Mouse (Mus musculus) layer of hippocampus, adult 18-20 months (tissue): ENCODE results near the gene 0610010K14Rik. TPM values are rescaled to one million over a fixed set of nuclear protein-coding genes. Genes with fewer than 3 reads are reported as not detected.

Source experiments
- DNase-seq, 2 experiments: peaks; one replicate each; pipeline ENCODE4 v3.0.0; 2022; ENCODE audit warnings: low spot score in 2 of 2
- microRNA-seq, 2 experiments: library from miRNA; unstranded; fragments of <30 nt; microRNA quantifications; one replicate each; pipeline ENCODE4 v1.2.0; 2021
- total RNA-seq, 2 experiments: library from RNA; stranded (reverse); gene quantifications; 2 replicates each; pipeline ENCODE4 v1.2.3; 2021

0610010K14Rik gene
- total RNA-seq, 2 experiments from 2014 or later, result 39.7 to 45.9 TPM

DNA sequence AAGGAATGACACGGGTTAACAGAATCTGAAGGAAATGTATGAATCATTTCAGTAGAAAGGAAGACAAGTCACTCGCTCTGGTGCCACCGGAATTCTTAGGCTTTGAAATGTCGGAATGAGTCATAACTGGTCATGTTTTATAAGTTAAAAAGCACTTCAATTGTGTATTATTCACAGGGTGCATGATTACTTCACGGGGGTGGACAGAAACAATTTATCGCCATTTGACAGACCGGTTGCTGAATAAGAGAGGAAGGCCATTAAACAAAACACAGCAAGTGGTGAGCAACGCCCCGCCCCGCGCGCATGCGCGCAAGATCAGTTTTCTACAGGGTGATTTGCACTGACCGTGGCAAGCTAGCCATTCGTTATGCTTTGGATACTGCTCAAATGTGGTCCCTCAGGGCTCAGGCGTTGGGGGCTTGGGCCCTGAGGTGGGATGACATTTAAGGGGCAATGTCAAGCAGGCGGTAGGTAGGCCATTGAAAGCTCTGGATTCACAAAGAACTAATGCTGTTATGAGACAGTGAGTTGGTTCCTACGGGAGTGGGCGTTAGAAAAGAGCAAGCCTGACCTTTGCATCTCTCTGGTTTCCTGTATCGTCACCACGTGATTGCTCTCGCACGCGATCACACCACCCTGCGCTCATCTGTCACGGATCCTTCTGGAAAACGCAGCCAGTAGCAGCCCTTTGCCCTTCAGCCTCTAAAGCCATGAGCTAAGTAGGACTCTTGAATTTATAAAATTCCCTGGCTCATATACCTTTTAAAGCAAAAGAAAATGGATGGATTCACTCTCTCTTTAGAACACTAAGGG, 48.2 kb downstream of the 0610010K14Rik start:
- DNase-seq, result no peak

Small RNAs within 50 kb of the gene (microRNA-seq; reads per million reads assigned to microRNA genes)
- gene Mir195a, result 1,693 to 13,853 reads per million in 2 experiments
- 0 reads per million in 2 experiments for gene Mir497
- gene Mir497b, result 0 reads per million in 2 experiments

Other genes starting within 250 kb of the 0610010K14Rik start
- gene Gabarap, start 246.8 kb downstream of the 0610010K14Rik start, total RNA-seq, result 100 to 1,000 TPM; 238 to 240 TPM
- gene Phf23, start 242.1 kb downstream of the 0610010K14Rik start, total RNA-seq, result 10 to 100 TPM; 50.3 TPM
- 10 to 100 TPM; 33.0 to 38.7 TPM for gene Dvl2, start 237.3 kb downstream of the 0610010K14Rik start, total RNA-seq
- gene Acadvl, start 222.5 kb downstream of the 0610010K14Rik start, total RNA-seq, result 10 to 100 TPM; 56.4 to 67.1 TPM
- gene Dlg4, start 221.0 kb downstream of the 0610010K14Rik start, total RNA-seq, result 100 to 1,000 TPM; 846 to 862 TPM
- under 1 TPM; 0.84 to 0.99 TPM for gene Asgr1, start 183.8 kb downstream of the 0610010K14Rik start, total RNA-seq
- gene Asgr2, start 145.3 kb downstream of the 0610010K14Rik start, total RNA-seq, result not detected
- gene Mgl2, start 107.6 kb downstream of the 0610010K14Rik start, total RNA-seq, result under 1 TPM; 0.45 to 0.66 TPM
- under 1 TPM; 0.71 to 0.92 TPM for gene Clec10a, start 81.7 kb downstream of the 0610010K14Rik start, total RNA-seq
- gene Slc16a11, start 25.2 kb downstream of the 0610010K14Rik start, total RNA-seq, result 10 to 100 TPM; 28.6 to 30.6 TPM
- gene Slc16a13, start 16.9 kb downstream of the 0610010K14Rik start, total RNA-seq, result 1 to 10 TPM; 6.2 to 9.0 TPM
- gene Bcl6b, start 8.1 kb downstream of the 0610010K14Rik start, total RNA-seq, result 1 to 10 TPM in 1 of 2 experiments, under 1 TPM in 1; 0.92 to 1.1 TPM
- 1 to 10 TPM; 5.6 to 6.7 TPM for gene Gm21988, start 1.9 kb upstream of the 0610010K14Rik start, total RNA-seq
- 100 to 1,000 TPM; 262 to 272 TPM for gene Rnasek, start 1.9 kb upstream of the 0610010K14Rik start, total RNA-seq
- under 1 TPM; 0.15 to 0.27 TPM for gene Alox12, start 17.4 kb upstream of the 0610010K14Rik start, total RNA-seq
- gene Alox12e, start 84.7 kb upstream of the 0610010K14Rik start, total RNA-seq, result not detected
- under 1 TPM in 1 of 2 experiments, not detected in 1; 0.17 TPM for gene Alox15, start 114.1 kb upstream of the 0610010K14Rik start, total RNA-seq
- 10 to 100 TPM; 32.0 to 37.2 TPM for gene Pelp1, start 172.1 kb upstream of the 0610010K14Rik start, total RNA-seq
- 100 to 1,000 TPM in 1 of 2 experiments, 10 to 100 TPM in 1; 93.5 to 100 TPM for gene Arrb2, start 194.7 kb upstream of the 0610010K14Rik start, total RNA-seq
- 10 to 100 TPM; 13.7 to 16.7 TPM for gene Med11, start 214.0 kb upstream of the 0610010K14Rik start, total RNA-seq
- gene Zmynd15, start 221.5 kb upstream of the 0610010K14Rik start, total RNA-seq, result under 1 TPM; 0.20 to 0.27 TPM
- gene Cxcl16, start 222.1 kb upstream of the 0610010K14Rik start, total RNA-seq, result 1 to 10 TPM in 1 of 2 experiments, under 1 TPM in 1; 0.82 to 1.3 TPM